Mouse (Mus musculus): Measurements from ENCODE around the gene Zdhhc17.
A peak's percentile ranks its signal among the peaks of the same experiment; 100 is the strongest.

Gene Zdhhc17

GRCm38 (mm10) chr10:110958879-110959278 lies 51.1 kb downstream of the Zdhhc17 start:
- no peak for DNase-seq (ENCODE audit: low spot score in 2 of 2)

GRCm38 (mm10) chr10:110952937-110953451 lies 56.9 kb downstream of the Zdhhc17 start:
- peak in 1 of 2 experiments; percentile 34 for DNase-seq (ENCODE audit: low spot score in 2 of 2)

- DNase-seq (ENCODE audit: low spot score in 2 of 2) = no peak
Measured at GRCm38 (mm10) chr10:110952271-110952670, 57.7 kb downstream of the Zdhhc17 start.

- DNase-seq (ENCODE audit: low spot score in 2 of 2) = no peak
Measured at GRCm38 (mm10) chr10:110951748-110952147, 58.2 kb downstream of the Zdhhc17 start.

GRCm38 (mm10) chr10:110951112-110951511 lies 58.8 kb downstream of the Zdhhc17 start:
- no peak for DNase-seq (ENCODE audit: low spot score in 2 of 2)

- DNase-seq (ENCODE audit: low spot score in 2 of 2) = no peak
Measured at GRCm38 (mm10) chr10:110947574-110947973, 62.4 kb downstream of the Zdhhc17 start.

GRCm38 (mm10) chr10:110945966-110946365 lies 64.0 kb downstream of the Zdhhc17 start:
- DNase-seq (ENCODE audit: low spot score in 2 of 2) = no peak

GRCm38 (mm10) chr10:110944175-110944574 lies 65.8 kb downstream of the Zdhhc17 start:
- no peak for DNase-seq (ENCODE audit: low spot score in 2 of 2)

GRCm38 (mm10) chr10:110942806-110943205 lies 67.1 kb downstream of the Zdhhc17 start:
- DNase-seq (ENCODE audit: low spot score in 2 of 2) = no peak

GRCm38 (mm10) chr10:110941968-110942367 lies 68.0 kb downstream of the Zdhhc17 start:
- DNase-seq (ENCODE audit: low spot score in 2 of 2) = no peak

GRCm38 (mm10) chr10:110940740-110941398 lies 69.1 kb downstream of the Zdhhc17 start:
- no peak for DNase-seq (ENCODE audit: low spot score in 2 of 2)

- DNase-seq (ENCODE audit: low spot score in 2 of 2) = no peak
Measured at GRCm38 (mm10) chr10:110939717-110940116, 70.2 kb downstream of the Zdhhc17 start.

- peak; percentile 33 to 34 for DNase-seq (ENCODE audit: low spot score in 2 of 2)
Measured at GRCm38 (mm10) chr10:110938841-110939549, 70.9 kb downstream of the Zdhhc17 start.

GRCm38 (mm10) chr10:110938361-110938760 lies 71.6 kb downstream of the Zdhhc17 start:
- DNase-seq (ENCODE audit: low spot score in 2 of 2) = no peak

- no peak for DNase-seq (ENCODE audit: low spot score in 2 of 2)
Measured at GRCm38 (mm10) chr10:110935669-110936068, 74.3 kb downstream of the Zdhhc17 start.

GRCm38 (mm10) chr10:110935081-110935480 lies 74.9 kb downstream of the Zdhhc17 start:
- DNase-seq (ENCODE audit: low spot score in 2 of 2) = no peak

- DNase-seq (ENCODE audit: low spot score in 2 of 2) = no peak
Measured at GRCm38 (mm10) chr10:110933584-110933983, 76.4 kb downstream of the Zdhhc17 start.

- peak in 1 of 2 experiments; percentile 38 for DNase-seq (ENCODE audit: low spot score in 2 of 2)
Measured at GRCm38 (mm10) chr10:110931913-110932560, 77.9 kb downstream of the Zdhhc17 start.

GRCm38 (mm10) chr10:110931161-110931912 lies 78.6 kb downstream of the Zdhhc17 start:
- DNase-seq (ENCODE audit: low spot score in 2 of 2) = no peak

GRCm38 (mm10) chr10:110929756-110930155 lies 80.2 kb downstream of the Zdhhc17 start:
- no peak for DNase-seq (ENCODE audit: low spot score in 2 of 2)

GRCm38 (mm10) chr10:110927491-110927890 lies 82.4 kb downstream of the Zdhhc17 start:
- DNase-seq (ENCODE audit: low spot score in 2 of 2) = no peak

GRCm38 (mm10) chr10:110922612-110923011 lies 87.3 kb downstream of the Zdhhc17 start:
- DNase-seq (ENCODE audit: low spot score in 2 of 2) = no peak
